Mouse (Mus musculus): Measurements from ENCODE around the gene Pigk.

Gene Pigk

DNA sequence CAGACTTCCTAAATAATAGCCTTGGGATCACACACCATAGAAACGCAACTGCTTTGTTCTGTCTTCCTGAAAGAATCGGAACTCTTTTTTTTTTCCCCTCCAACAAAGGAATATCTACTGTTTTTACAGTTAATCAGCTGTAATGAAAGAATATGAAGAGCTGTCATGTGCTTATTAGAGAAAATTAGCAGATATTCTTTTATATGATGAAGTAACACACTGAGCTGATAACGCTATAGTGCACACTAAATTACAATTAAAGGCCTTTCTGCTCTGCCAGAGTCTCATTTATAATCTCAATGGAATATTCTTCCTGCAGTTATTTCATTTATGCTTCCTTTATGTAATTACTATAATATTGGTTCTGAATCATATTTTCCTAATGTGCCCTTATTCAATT lies 128.7 kb downstream of the Pigk start:
- DNase-seq (ENCODE audit: extremely low spot score), result no peak

DNA sequence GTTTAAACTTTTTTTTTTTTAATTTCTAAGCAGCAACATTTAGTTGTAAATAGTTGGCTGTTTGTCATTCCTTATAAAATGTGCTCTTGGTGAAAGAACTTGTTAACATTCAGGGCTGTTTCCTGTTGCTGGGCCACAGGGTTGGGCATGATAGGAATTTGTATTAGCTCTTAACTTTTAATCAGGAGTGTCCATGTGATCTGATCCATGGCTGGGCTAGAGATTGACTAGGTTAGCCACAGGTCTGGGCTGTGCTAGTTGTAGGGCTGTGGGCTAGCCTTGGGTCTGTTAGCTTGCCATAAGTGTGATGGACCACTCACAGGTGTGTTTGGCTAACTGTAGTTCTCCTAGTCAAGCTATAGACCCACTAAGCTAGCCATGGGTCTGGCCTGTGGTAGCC lies 130.0 kb downstream of the Pigk start:
- DNase-seq (ENCODE audit: extremely low spot score), result no peak

DNA sequence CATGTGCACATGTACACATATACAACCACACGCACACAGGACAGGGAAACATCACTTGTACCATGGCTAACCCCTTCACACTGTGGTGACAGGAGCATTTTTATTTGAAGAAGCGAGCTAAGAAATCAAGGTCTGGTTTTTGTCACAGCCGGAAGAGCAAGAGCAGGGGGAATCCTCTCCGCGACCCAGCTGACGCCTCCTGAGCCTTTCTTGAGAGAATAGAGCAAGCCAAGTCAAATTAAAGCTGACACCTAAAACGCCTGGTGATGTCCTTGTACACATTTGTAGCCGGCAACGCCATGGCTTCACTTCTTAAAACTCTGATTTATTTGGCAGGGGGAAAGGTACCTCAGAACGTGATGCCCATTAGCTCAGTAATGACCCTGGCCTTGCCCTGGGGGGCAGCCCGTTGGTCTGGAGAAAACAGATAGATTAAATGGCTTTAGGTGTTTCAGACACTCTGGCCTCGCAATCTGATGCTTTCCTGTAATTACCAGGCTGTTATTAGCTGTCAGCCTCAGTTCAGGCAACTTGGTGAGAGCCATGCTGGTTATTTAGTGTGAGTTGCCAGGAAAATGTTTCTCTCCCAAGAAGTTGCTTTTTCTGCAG lies 141.2 kb downstream of the Pigk start:
- DNase-seq (ENCODE audit: extremely low spot score), result no peak

DNA sequence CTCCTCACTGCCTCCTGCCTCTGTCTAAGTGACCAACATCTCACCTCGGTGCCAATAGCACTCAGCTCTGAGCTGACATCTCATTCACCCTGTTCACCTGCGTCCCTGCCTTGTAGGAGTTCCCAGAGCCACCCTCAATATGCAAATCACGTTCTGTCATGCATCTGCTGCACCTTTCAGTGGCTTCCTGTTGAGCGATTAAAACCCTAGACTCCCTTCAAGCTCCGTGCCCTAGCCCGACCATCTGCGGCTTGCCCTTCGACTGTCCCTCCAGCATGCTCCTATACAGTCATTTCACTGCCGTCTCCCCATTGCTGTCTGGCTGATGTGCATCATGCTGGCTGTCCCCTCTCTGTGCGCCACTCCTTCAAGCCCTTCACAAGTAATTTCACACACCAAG lies 142.2 kb downstream of the Pigk start:
- no peak for DNase-seq (ENCODE audit: extremely low spot score)

DNA sequence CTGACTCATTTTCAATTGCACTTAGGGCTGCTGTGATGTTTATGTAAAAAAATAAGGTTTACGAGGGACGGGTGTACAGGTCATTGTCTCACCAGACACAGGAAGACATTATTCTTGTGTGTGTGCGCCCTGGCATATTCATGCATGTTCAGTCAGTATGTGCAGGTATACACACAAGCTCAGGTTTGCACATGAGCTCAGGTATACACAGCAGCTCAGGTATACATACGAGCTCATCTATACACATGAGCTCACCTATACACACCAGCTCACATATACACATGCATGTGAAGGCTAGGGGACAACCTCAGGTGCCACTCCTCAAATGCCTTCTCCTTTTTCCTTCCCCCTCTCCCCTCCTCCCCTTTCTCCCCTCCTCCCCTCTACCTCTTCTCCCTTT lies 147.6 kb downstream of the Pigk start:
- no peak for DNase-seq (ENCODE audit: extremely low spot score)

DNA sequence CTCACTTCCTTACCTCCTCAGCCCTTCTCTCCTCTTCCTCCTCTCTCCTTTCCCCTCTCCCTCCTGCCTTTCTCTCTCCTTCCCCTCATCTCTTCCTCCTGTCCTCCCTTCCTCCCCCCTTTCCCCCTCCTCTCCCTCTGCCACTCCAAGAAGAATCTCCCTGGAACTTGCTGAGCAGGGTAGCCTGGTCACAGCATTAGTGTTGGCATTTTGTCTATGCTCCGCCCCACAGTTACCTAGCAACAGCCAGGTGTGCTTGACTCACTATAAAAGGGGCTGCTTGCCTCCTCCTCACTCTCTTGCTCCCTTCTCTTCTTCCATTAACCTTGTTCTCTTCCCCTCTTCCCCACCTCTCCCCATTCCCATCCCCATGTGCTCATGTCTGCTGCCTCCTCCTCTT lies 148.1 kb downstream of the Pigk start:
- DNase-seq (ENCODE audit: extremely low spot score), result no peak

DNA sequence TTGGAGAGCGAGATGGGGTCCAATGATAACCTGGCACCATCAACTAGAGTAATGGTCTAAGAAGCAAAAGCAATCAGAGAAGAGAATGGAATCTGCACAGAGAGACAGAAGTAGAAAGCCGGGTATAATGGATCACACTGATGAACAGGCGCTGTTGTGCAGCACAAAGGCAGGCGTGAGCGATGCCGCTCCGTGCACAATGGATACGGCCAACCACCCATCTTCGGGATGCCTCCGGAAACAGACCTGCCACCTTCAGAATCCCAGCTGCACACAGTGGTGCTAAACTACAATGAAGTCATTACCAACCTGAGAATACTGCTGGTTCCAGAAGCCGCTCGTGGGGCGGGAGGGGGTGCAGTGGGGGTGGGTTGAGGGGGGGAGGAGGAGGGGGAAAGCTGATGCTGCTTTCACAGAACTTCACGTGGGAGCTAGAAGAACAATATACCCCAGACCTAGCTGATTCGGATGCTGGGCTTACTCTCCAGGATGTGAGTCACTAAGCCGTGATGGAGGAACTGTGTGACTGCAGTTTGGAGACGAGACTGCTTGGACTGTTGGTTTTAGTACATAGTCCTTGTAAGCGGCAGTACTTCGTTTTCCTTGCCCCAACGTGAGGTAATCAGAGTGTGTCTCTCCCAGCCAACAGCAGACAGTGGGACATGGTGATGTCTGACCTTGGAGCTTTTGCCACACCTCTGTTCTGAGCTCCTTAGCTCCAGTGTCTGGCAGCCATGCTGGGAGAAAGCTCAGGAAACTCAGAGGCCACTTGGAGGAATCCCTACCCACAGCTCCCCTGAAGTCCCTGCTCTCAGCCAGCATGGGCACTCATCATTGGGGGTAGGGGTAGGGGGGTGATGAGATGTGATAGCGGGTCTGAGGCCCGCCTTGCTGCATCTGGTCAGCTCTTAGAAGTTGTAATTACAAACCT lies 152.4 kb downstream of the Pigk start:
- no peak for DNase-seq (ENCODE audit: extremely low spot score)

DNA sequence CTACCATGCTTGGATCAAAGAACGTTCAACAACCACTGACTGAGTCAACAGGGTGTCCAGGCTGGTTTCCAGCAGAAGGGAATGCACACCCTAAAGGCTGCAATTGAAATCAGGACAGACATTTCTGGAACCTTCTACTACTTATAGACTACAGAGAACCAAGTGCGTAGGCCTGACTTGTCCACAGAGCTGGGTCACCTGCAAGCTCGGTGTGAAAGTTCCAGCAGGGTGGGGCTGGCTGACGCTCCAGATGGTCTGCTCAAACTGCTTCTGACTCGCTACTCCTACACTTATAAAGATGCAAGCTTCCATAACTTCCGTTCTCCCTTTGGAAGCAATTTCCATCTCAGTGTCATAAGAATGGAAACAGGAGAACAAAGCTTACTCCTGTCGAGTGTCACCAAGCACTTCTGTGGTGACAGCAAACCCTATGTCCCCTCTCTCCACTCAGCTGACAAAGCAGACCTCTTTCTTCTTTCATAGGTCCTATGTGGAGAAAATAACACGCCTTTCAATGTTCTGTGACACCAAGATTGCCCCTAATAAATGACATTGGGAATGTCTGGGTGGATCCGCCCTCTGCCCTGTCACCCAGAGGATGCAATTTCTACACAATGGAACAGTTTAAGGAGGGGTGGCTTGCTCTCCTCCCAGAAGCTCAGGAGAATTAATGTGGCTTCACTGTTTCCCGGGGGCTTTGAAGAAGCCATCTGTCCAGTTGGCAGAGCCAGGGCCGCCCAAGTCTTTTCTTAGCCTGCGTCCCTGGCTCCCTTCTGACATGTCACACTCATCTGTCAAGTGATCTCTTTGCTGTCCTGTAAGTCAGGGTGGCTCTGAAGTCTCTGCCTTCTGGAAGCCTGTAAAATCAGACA lies 154.0 kb downstream of the Pigk start:
- DNase-seq (ENCODE audit: extremely low spot score), result no peak

DNA sequence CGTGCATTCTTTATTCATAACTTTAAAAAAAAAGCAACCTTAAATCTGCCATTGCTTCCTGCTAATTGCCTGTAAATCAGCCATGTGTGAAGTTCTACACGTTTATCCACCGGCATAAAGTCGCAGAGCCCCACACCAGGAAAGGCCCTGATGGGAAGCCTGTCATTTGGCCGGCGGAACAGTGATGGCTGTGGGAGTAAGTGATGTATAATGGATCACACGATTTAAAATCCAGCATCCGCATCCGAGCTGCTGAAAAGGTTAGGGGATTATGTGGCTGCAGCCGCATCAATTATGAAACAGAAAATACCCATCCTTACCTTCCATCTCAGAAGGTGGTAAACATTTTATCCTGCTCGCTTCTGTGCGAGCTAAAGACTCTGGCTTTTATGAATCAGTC lies 158.2 kb downstream of the Pigk start:
- no peak for DNase-seq (ENCODE audit: extremely low spot score)

DNA sequence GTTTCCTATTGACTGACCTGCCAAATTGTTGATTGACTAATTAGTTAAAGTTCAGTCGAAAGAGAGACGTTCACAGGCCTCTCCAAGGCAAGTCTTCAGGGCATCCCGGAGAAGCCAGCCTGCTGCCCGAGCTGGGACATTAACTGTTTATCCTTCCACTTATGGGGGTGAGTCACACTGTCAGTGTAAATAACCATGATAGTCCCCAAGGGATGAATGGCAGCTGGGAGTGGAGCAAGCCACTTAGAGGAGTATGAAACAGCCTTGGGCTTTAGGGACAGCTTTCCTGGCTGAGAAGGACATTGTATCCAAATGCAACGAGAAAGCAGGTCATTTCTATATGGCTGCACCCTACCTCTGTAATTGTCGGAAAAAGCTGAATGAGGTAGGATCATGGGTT lies 158.7 kb downstream of the Pigk start:
- no peak for DNase-seq (ENCODE audit: extremely low spot score)

DNA sequence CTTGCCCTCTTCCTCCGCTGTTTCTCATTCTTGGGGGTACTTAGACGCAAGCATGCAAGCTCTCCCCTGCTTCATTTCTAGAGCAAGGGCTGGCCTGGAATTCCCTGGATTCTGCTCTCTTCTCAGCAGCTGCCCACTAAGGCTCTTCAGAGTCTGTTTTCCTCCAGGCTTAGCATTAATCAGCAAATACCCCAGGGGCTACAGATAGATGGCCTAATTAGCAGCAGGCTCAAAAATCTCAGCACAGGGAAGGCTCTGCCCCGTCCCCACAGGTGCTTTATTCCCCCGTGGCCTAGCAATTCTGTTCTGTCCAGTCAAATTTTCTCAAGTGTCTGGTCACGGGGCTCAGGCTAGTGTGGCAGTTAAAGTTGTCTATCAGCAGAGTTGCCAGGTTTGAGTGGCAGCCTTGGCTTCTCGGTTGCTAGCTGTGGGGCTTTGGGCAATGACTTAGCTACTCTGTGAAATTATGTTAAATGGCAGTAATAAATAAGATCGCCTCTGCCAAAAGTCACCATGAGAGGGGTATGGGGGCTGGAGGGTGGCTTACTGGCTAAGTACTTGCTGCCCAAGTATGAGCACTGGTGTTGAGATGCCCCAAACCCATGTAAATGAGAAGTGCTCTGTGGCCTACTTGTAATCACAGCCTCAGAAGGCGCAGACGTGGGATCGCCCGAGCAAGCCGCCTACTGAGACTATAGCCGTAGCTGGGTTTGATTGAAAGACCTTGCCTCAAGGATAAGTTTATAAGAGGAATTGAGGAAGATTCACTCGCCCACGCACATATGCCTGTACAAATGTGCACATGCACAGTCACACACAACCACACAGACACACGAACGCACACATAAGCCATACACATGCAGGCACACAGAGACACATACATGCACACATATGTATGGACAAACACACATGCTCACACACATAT lies 160.8 kb downstream of the Pigk start:
- no peak for DNase-seq (ENCODE audit: extremely low spot score)

DNA sequence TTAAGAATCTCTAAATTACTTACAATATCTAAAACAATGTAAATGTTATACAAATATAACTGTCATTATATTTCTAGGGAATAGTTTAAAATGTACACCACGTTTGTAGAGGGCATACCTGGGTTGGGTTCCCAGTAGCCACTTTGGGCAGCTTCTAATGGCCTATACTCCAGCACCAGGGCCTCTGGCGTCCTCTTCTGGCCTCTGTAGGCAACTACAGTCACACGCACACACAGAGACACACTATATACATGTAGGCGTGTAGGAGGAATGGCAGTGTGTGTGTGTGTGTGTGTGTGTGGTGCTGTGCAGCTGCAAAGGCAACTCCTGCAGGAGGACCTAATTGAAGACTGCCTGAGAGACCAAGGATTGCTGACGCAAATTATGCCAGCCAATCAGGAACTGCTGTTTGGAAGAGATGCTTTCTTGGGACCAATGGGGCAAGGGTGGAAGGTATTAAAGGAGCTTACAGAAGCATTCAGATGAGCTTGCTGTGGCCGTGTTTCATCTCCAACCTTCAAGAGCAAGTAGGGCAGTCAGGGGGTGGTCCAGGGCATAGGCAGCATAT lies 161.9 kb downstream of the Pigk start:
- DNase-seq (ENCODE audit: extremely low spot score), result no peak

DNA sequence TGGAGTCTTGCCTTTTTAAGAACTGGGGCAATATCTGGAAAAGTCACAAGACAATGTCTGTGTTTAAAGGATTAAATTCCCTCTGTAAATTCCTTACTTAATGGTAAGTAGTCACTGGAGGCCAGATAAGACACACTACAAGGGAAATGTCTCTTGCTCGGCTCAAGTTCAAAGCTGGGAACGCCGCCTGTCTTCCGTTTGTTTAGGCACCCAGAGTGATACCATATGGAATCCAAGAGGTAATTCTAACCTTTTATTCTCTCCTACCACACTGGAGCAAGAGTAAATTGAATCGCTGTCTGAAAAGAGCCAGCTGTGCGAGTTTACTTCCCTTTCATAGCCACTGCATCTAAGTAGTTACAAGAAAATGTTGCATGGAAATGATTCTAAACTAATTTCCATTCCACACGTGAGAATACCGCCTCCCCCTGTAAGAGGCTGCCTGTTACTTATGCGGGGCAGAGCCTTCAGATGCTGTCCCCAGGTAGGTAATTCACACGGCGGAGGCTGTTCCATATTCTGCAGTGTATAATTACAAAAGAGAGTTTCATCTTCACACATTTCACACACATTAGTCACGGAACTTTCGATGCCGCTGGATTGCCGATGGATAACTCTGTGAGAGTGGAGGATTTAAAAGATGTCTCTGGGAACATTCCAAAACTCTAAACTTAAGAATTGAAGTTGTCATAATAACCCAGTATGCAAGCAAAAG lies 166.4 kb downstream of the Pigk start:
- DNase-seq (ENCODE audit: extremely low spot score), result no peak

DNA sequence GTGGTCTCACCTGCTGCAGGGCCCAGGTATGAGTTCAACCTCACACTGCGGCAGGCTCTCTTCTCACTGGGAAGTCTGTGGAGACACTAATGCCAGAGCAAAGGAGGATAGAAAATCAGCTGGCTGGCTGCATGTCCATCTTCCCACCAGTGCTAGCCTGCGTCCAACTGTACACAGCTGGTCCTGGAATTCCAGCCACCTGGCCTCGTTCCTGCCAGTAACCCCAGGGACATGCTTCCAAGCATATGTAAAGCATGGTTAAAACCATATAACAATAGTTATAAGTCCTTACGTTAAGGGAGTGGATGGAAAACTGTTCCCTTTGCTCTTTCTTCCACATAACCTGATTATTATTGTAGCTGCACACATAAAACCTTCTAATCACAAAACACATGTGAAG lies 167.8 kb downstream of the Pigk start:
- DNase-seq (ENCODE audit: extremely low spot score), result no peak

DNA sequence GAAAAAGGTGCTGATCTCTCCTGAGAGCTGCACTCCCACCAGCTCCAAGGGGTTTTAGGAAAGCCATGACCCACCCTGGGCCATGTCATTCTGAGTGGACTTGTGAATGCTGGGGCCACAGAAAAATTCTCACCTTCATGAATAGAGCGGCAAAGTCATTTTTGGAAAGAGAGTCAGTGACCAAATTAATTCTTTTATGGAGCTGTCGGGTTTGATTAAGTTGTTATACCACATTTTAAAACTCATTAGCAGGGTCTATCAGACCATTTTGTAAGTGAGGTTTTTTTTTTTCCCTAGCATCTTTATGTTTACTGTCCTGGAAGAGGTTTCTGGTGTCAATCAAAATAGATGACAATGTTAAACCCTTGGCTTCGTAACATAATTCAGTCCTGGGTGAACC lies 169.7 kb downstream of the Pigk start:
- no peak for DNase-seq (ENCODE audit: extremely low spot score)

DNA sequence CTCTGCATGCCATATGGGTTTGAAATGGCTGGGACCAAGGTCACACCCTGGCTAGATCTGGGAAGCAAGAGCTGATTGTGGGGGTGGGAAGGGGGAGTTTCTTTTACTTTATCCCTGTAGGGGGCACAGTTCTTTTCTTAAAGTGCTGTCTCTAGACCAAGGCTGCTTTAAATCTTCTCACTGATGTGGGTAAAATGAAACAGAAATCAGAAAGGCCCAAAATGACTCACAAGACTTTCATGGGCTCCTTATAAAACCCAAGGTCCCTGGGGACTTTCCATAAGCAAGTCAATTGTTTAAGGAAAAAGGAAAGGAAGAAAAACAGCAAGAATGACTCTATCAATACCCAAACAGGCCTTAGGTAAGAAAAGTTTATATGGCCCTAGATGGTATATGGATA lies 172.8 kb downstream of the Pigk start:
- no peak for DNase-seq (ENCODE audit: extremely low spot score)

DNA sequence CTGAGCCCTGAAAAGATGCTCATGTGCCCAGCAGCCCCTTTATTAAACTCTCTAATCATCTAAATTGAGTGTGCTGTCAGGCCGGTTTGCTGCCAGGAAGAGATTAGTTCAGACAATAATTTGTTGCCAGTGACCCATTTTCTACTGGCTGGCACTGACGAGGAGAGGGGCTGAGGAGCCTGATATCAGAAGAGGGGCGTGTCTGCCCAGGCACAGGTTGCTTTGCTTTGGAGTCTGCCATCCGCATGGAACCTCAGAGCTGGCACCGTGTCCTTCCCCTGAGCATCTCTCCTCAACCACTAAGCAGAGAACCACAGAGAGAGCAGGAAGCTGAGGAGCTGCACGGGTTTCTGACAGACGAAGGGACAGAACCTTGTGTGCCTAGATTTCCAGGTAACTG lies 174.2 kb downstream of the Pigk start:
- DNase-seq (ENCODE audit: extremely low spot score), result no peak

DNA sequence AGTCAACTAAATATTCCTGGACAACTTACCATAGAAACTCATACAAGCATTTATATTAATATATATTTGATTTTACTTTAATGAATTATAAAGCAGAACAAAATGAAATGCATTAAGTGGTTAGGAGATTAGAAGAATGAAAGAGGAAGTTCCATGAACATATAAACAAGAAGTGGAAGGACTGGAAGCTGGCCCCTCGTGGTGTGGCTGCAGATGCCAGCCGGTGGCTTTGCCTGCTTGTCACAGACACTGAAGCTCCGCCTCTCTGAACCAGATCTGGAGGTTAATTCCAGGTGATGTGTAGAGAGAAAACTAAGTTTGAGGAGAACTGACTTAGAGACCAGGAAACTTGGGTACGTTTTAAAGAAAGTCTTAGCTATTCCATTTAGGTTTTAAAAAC lies 181.0 kb downstream of the Pigk start:
- DNase-seq (ENCODE audit: extremely low spot score), result no peak

DNA sequence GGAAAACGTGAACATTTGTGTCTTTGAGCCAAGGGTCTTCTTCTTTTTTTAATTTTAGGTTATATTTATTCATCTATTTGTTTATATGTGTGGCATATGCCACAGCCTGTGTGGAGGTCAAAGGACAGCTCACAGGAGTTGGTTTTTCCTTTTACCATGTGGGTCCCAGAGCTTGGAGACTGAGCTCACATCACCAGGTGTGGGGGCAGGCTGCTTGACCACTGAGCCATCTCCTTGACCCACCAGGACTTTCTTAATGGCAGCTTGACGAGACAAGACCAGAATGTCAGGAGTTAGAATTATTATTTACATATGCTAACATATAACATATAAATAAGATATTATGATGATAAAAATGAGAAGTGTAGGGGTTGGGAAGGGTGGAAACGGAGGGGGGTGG lies 182.2 kb downstream of the Pigk start:
- DNase-seq (ENCODE audit: extremely low spot score), result no peak

DNA sequence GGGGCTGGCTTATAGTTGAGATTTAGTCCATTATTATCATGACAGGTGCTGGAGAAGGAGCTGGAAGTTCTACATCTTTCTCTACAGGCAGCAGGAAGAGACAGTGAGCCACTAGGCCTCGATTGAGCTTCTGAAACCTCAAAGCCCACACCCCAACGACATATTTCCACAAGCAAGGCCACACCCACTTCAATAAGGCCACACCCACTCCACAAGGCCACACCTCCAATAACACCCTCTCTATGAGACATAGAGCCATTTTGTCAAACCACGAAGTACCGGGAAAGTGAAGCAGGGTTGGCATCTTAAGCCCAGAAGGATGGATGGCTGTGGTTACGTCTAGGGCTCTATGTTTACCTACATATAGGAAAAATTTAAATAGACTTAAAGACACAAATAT lies 183.3 kb downstream of the Pigk start:
- no peak for DNase-seq (ENCODE audit: extremely low spot score)
